Mouse (Mus musculus): ENCODE measurements around the gene Tpgs1. TPM values are rescaled to one million over a fixed set of nuclear protein-coding genes. Genes with fewer than 3 reads are reported as not detected.

Tpgs1 gene
- 10 to 100 TPM; 18.1 to 19.9 TPM for total RNA-seq (2021)

GRCm38 (mm10) chr10:79668771-79669575 is at the start of gene Tpgs1:
Gene Tpgs1 (plus strand): TSS chr10:79669369.
- DNase-seq = peak; percentile 90 to 95
- intact Hi-C loops (cut with DNase I) = loop anchor here (1.0 kb wide), 1 partner anchor 74 kb away; no protein-coding TSS in a partner anchor

DNA sequence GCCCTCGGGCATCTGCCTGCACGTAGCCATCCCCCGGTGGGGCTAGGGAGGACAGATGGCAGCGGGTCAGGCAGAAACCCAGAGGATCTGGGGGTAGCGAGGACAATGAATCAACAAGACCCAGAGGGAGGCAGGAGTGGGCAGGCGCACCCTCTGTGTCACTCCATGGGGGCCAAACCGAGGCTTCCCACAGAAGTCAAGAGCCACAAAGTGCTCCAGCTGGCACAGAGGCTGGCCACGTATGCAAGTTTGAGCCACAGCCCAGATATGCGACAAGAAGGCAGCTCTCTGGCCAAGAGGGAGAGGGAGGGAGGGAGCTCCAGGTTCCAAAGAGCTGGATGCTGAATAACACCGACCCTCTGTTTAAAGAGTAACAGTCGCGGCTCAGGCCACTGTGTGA is 45.2 kb upstream of the Tpgs1 start:
- DNase-seq = peak; percentile 33 to 41
- intact Hi-C loops (cut with DNase I) = no loop called here

GRCm38 (mm10) chr10:79625398-79625797 is 43.8 kb upstream of the Tpgs1 start:
- intact Hi-C loops (cut with DNase I) = no loop called here
- no peak for DNase-seq

DNA sequence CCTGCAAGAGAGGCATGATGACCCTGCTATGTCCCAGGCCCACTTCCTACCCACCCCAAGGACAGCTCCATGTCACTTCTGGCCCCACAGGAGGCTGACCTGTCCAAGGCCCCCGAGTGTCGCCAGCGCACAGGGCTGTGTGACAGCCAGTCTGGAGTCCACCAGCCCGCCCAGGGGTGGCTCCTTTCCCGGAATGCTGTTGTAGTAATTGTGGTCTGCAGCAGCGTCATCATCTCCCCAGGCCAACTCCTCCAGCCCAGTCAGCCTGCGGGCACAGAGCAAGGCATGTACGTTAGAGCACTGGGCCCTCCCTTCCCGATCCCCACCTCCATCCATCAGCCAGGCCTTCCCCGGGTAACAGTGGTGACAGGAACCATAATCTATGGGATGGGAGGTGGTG is 43.0 kb upstream of the Tpgs1 start:
- intact Hi-C loops (cut with DNase I) = no loop called here
- no peak for DNase-seq

- no peak for DNase-seq
- intact Hi-C loops (cut with DNase I) = no loop called here
Observed at GRCm38 (mm10) chr10:79628377-79628776, 40.8 kb upstream of the Tpgs1 start.

DNA sequence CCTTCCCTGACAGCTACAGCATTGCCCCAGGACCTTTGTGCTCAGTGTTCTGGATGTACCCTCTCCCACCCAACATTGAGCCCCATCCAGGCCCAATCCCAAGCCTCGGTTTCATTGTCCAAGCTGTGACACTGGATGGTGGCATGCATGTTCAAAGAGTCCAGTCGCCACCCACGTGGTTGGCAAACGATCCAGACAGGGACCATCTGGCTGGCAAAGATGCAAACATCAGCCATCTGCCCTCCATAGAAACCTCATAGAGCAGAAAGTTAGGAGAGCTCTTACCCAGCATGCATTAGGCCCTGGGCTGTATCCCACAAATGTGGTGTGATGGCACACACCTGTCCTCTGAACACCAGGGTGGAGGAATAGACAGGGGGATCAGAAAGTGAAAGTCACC is 37.7 kb upstream of the Tpgs1 start:
- intact Hi-C loops (cut with DNase I) = no loop called here
- DNase-seq = no peak

DNA sequence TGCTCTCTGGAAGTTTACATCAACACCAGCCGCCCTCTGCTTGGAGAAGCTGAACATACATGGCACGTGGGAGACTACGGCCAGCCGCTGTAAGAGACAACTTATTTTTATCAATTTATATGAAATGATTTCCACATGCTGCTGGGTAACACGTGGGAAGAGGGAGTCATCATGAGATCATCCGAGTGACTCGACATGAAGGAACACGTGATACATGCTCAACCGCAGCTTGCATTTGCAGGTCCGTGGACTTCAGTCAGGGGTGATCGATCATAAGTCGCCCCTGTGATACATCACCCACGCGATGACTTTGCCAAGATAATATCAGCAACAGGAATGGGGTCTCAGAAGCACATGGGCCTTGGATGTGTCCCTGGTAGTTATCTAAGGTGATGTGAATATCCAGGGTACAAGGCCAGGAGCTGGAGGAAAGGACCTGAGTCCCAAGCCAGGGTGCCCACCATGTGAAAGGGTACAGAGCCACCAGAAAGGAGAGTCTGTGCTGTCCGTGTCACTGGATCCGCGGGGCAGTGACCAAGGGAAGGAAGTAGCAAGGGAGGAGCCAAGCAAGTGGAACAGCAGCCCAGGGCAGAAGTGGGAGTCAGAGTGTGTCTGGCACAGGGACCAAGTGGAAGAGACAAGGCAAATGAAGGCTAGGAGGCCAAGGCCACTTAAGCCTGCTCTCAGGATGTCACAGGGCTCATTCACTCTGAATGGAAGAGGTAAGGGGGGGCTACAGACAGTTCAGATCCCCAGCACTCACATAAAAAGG is 36.0 kb upstream of the Tpgs1 start:
- intact Hi-C loops (cut with DNase I) = no loop called here

DNA sequence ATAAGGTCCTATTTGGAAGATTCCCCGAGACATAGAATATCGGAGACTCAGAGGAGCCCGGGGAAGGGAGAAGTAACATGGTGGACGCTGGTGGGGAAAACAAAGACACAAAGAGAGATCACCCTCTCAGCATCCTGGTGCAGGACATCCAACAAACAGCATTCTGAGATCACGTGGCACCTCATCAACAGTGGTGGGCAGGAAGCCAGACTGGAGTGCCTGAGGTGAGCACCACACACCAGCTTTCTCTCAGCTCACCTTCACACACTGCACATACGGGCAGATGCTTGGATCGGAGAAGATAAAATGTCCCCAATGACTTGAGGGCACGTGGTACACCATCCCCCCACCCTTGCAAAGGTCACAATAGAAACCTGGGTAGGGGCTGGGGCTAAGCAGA is 32.9 kb upstream of the Tpgs1 start:
- intact Hi-C loops (cut with DNase I) = no loop called here
- no peak for DNase-seq

More for the DNA sequence above, 36.0 kb upstream of the Tpgs1 start:
- no peak for DNase-seq

DNA sequence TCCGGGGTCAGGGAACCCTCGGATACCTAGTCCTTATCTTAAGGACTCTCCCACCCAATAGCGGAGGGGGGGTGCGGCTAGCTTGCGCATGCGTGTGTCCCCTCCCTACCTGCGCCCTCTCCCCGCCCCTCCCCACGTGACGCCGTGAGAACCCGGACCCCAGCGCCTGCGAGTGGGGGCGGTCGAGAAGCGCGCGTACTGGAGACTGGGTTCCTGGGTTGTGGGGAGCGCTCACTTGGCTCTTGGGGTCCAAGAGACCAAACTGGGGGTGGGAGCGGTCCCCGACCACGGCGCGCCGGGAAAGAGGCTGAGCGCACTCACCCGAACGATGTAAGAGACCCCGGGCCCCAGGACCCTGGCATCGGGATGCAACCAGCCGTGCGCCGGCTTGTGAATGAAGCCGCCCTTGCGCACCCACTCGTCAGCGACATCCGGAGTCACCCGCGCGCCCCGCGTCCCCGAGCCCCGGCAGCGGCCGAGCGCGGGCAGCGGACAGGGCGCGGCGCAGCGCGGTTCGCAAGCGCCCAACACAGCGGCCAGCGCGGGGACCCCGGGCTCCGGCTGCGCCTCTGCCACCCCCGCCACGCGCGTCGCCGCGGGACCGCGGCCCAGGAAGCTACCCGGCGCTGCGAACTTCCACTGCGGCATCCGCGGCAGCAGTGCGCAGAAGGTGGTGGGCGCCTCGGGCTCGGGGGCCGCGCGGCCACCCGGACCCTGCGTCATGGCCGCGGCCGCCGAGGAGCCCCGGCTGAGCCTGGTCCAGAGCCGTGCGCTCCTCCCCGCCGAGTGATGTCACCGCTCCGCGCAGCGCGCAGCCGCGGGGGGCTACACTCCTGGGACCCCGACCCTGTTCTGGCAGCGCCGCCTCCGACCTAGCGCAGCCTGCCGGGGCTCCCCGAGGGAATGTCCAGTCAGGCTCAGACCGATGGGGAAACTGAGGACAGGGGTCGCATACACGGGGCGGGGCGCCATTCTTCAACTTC is 31.8 kb upstream of the Tpgs1 start, which contains the start of gene Shc2:
Gene Shc2 (minus strand): TSS at position 791 of the 983 bp plus-strand sequence.
- intact Hi-C loops (cut with DNase I) = no loop called here
- peak; percentile 24 to 45 for DNase-seq

GRCm38 (mm10) chr10:79638486-79639204 is 30.5 kb upstream of the Tpgs1 start:
- peak; percentile 29 to 32 for DNase-seq
- intact Hi-C loops (cut with DNase I) = no loop called here

- intact Hi-C loops (cut with DNase I) = no loop called here
- no peak for DNase-seq
Observed at GRCm38 (mm10) chr10:79645711-79646110, 23.5 kb upstream of the Tpgs1 start, which contains the start of gene Odf3l2. Gene Odf3l2 (minus strand): TSS chr10:79645738.

GRCm38 (mm10) chr10:79649070-79649751 is 20.0 kb upstream of the Tpgs1 start:
- intact Hi-C loops (cut with DNase I) = loop anchor here (1.0 kb wide), 1 partner anchor 54 kb away; no protein-coding TSS in a partner anchor
- peak; percentile 70 to 75 for DNase-seq

GRCm38 (mm10) chr10:79652789-79653188 is 16.4 kb upstream of the Tpgs1 start:
- peak; percentile 11 to 16 for DNase-seq
- intact Hi-C loops (cut with DNase I) = no loop called here

GRCm38 (mm10) chr10:79654946-79655395 is 14.2 kb upstream of the Tpgs1 start:
- intact Hi-C loops (cut with DNase I) = no loop called here
- no peak for DNase-seq

GRCm38 (mm10) chr10:79658829-79659228 is 10.3 kb upstream of the Tpgs1 start:
- no peak for DNase-seq
- intact Hi-C loops (cut with DNase I) = no loop called here

DNA sequence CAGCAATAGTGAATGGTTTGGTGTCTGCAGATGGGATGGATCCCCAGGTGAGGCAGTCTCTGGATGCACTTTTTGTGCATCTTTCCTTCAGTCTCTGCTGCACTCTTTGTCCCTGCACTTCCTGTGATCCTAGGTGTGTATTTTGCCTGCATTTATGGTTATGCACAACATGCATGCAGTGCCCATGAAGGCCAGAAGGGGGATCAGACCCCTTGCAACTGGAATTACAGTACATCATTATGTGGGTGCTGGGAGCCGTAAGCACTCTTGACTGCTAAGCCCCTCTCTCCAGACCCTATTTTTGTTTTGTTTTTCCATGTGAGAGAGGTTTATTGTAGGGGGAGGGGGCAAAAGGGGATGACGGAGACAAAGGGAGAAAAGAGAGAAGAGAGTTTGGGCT is 8.9 kb upstream of the Tpgs1 start:
- DNase-seq = no peak
- intact Hi-C loops (cut with DNase I) = no loop called here

DNA sequence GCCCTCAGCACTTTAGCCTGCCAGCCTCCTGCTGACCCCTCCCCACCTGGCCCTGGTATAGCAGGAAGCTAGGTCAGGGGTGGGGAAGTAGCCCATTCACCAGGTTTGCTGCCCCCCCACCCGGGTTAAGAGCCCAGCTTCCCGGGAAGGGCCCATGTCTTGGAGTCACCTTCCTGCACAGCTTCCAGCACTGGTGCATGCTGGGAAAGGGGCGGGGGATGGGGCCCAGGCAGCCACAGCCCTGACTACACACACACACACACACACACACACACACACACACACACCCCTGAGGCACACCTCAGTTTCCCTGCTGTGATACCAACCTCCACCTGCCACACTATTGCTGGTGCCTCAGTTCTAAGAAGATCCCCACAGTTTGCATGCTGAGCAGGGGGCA is 7.3 kb upstream of the Tpgs1 start:
- no peak for DNase-seq
- intact Hi-C loops (cut with DNase I) = no loop called here

DNA sequence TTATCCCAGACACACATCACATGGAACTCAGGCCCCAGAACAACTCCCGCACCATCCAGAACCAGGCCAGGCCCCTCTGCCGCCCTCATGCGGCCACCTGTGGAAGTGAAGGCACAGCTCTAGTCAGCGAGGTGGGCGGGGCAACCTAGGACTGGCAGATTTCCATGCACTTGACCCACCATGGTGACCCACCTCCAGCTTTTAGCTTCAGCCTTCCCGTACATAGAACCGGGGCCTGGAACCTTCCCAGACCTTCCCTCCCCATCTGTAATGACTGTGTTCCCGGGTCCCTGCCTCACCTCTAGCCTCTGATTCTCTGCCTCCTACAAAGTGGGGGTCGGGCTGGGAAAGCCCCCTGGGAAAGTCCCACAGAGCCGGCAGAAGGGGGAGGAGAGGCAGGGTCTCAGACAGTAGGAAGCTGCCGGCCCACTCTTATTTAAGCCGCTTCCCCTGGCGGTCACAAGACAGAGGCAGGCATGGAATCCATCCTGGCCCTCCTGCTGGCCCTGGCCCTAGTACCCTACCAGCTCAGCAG is 5.0 kb upstream of the Tpgs1 start, which contains the start of gene Madcam1:
Gene Madcam1 (plus strand): TSS at position 429 of the 535 bp plus-strand sequence.
- DNase-seq = peak; percentile 61 to 74
- intact Hi-C loops (cut with DNase I) = loop anchor here (1.0 kb wide), 1 partner anchor 69 kb away; no protein-coding TSS in a partner anchor

- intact Hi-C loops (cut with DNase I) = no loop called here
- DNase-seq = no peak
Observed at GRCm38 (mm10) chr10:79665051-79665450, 4.1 kb upstream of the Tpgs1 start.

Measured in heart, postnatal 36 days (tissue).